Mouse (Mus musculus) CD4-positive, CD25-positive, alpha-beta regulatory T cell, adult 2 months (primary cell): ENCODE results near the gene Olfr71.

Experiments
- DNase-seq: peaks from one replicate; pipeline ENCODE4 v3.0.0-alpha.2; 2012; ENCODE audit warnings: low read depth, low spot score

The Olfr71 gene

GRCm38 (mm10) chr4:43713652-43714219 is 3.7 kb upstream of the Olfr71 start:
- no peak for DNase-seq

DNA sequence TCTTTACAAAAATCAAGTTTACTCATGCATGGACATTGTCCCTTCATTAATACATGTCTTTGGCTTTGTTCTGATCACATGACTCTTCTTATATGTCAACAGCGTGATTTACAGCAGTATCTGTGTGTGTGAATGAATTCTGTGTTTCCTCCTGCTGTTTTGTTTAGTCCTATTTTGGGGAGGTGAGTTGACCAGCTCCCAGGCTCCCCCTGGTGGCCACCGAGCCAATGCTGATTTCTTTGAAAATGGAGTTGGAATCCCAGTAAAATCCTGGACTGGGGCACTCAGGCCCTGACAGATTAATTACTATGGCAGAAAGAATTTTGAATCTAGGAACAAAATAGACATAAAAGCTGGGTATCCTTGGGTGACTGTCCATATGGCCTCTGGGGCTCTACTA is 1.8 kb upstream of the Olfr71 start:
- peak; percentile 83 for DNase-seq

- DNase-seq: no peak
Observed at GRCm38 (mm10) chr4:43705991-43706390, 4.1 kb downstream of the Olfr71 start.

DNA sequence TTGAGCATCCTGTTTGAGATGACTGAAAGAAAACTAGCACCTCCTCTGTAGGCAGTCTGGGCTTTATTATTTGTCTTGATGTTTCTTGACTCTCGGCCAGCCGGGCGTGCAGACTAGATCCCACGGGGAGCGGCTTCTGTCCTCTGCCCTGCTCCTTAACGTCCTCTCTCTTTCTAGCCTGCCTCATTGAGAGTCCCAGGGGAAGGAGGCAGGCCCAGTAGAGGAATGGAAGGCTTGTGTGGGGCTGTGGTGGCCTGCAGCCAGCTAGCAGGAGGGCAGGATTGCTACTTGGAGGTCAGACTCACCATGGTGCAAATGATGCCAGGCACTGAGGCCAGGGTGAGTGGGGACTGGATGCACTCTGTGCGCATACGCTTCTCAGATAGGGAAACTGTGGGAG is 6.2 kb downstream of the Olfr71 start:
- no peak for DNase-seq

DNA sequence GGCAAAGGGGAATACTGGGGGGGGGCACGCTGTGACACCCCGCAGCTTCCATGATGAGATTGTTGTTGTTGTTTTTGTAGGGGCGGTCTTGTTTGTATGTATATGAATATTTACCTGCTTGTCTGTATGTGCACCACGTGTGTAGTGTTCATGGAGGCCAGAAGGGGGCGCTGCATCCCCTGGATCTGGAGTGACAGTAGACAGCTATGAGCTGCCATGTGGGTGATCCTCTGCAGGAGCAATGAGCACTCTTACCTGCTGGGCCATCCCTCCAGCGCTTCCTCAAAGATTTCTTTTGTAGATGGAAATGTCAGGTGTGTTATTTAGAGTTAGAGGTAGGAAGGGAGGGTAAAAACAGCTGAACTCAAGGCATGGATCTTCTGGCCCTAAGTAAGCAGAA is 6.6 kb downstream of the Olfr71 start:
- DNase-seq: peak; percentile 21

DNA sequence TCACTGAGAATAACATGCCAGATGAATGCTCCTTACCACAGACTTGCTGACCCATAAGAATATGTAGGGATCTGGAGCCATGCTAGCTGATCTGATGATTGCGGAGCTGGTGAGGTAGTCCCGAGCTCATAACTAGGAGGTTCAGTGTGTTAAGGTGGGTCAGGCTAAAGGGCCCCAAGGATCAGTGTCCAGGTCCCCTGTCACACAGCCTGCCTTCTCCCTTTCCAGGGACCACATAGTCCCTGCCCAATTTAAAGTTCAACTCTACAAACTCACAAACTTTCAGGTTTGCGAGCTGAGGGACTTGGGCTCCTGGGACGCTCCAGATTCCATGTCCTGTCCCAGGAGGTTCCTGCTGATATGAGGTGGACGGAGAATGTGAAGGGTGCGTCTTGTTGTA is 9.3 kb downstream of the Olfr71 start, which contains the start of gene Olfr70:
TSS of gene Olfr70 (minus strand) at position 101 of the 400 bp plus-strand sequence.
- DNase-seq: no peak

DNA sequence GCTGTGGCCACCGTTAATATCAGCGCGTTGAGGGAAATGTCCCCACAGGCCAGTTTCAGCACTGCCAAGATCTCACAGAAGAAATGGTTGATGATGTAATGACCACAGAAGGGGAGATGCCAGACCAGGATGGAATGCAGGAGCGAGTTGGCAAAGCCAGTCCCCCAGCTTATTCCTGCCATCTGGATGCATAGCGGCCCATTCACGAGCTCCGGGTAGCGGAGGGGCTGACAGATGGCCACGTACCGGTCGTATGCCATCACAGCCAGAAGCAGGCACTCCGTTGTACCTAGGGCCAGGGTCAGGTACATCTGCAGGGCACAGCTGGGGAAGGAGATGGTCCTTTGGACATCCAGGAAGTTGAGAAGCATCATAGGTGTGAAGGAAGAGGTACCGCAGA is 13.5 kb downstream of the Olfr71 start:
- no peak for DNase-seq

DNA sequence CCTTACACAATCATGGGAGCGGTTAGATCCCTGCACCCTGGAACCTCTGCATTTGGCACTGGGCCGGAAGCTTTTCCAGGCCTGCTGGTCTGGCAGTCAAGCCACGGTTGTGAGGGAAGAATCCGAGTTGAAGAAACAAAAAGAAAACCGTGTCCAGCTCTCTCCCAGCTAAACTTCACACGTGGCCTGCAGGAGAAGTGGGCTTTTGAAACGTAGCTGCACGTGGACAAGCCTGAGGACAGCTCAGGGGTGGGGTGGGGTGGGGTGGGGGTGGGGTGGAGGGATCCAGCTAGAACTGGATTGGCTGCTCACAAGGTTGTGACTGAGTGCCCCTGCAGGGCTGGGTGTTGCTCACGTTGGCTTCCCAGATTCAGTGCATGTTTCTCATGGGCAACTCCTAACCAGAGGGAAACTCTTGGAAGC is 14.8 kb downstream of the Olfr71 start:
- no peak for DNase-seq

DNA sequence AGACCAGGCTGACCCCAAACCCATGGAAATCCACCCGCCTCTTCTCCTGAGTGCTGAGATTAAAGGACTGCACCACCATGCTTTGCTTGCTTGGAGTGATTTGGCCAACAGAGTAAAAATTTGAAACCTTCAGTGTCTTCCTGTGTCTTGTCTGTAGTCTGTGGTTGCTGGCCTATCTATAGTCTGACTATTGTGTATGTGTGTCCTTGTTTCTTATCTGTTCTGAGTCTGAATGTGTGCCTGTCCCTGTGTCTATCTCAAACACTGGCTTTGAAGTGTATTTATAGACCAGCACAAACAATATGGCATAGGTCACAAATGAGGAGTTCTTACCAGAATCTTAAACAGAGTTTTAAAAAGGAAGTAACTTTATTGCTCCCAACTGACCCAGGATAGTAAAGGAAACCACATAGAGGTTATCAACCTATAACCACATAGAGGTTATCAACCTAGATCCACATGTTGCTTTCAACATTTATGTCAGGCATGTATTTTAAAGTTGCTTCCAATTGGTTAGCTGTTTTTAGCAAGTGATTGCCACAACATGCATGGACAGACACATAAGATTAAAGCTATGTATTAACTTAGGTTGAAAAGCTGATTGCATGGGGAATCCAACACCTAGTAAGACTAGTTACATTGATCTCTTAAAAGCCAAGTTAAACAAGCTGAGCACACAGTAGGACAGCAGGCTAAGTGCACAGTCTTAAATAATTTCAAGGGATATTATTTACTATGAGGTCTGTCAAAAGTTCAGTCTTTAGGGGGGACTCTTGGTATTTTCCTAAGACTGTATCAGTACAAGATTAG is 15.4 kb downstream of the Olfr71 start:
- no peak for DNase-seq

GRCm38 (mm10) chr4:43693806-43694241 is 16.2 kb downstream of the Olfr71 start:
- no peak for DNase-seq

- no peak for DNase-seq
Observed at GRCm38 (mm10) chr4:43691026-43691425, 19.0 kb downstream of the Olfr71 start.

GRCm38 (mm10) chr4:43690021-43690420 is 20.0 kb downstream of the Olfr71 start:
- no peak for DNase-seq

GRCm38 (mm10) chr4:43679416-43680043 is 30.5 kb downstream of the Olfr71 start:
- no peak for DNase-seq

- DNase-seq: no peak
Observed at GRCm38 (mm10) chr4:43678541-43678940, 31.5 kb downstream of the Olfr71 start.

DNA sequence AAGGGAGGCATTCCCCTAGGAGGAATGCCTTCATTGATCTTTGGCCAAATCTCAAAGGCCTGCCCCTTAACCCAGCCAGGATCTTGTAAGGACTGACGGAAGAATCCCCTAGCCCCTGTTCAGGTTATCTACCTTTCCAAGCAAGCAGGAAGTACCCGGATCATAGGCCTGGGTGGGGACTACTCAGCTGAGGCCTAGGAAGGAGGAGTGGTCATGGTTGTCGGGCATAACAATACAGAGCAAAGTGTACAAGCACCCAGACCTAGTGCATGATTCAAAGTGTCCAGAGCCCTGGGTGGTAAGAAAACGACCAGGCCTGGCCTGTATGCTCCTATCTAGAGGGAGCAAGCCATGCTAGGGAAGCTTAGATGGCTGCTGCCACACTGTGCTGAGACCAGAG is 34.4 kb downstream of the Olfr71 start:
- DNase-seq: no peak

DNA sequence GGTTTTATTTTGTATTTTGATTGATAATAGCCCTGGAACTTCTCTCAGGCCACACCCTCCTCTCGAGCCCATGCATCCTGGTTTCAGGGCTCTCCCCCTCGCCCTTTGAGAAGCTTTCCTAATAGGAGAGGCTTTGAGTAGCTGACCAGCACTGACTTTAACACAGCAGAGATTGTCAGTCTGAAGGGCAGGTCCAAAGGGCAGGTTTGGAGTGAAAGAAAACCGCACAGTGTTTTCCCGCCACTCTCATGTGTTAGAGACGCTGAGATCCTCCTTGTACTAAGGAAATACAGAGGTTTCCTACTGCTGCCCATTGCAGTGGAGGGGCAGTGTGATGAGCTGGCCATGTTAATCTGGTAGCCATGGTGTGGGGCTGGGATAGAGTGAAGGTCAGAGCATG is 35.1 kb downstream of the Olfr71 start:
- no peak for DNase-seq

DNA sequence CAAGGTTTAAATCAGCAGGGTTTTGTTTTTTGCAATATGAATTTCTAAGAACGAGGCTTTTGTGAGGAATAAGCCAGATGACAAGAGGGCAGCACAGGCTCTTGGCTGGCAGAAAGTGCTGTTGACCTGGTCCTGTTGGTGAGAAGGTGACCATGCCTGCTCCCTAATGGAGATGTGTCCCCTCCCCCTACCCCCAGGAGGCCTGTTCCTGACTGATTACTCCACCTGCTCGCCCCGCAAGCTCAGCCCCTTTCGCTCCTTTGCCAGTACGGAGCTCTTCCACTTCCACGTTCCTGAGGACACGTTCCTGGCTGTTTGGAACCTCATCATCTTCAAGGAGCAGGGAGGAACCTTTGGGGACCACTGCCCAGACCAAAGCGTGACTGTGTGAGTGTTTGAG is 36.4 kb downstream of the Olfr71 start:
- no peak for DNase-seq

DNA sequence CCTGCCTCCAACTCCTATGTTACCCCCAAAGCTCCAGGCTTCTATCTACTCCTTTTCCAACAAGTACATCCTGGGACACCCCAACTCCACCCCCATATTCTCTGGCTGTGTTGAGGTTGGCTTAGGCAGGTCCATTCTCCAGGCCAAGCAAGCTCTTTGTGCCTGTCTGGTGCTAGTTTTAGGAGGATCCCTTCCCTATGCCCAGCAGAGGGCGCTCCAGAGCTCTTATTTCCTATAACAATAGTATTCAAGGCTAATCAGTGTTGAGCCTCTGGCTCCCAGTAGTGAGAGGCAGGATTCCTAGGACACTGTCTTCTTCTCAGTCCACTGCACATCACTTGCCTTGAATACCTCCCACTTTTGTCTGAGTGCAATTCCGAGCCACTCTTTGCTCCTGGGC is 38.0 kb downstream of the Olfr71 start:
- DNase-seq: peak; percentile 89

- no peak for DNase-seq
Observed at GRCm38 (mm10) chr4:43669428-43669794, 40.6 kb downstream of the Olfr71 start.

DNA sequence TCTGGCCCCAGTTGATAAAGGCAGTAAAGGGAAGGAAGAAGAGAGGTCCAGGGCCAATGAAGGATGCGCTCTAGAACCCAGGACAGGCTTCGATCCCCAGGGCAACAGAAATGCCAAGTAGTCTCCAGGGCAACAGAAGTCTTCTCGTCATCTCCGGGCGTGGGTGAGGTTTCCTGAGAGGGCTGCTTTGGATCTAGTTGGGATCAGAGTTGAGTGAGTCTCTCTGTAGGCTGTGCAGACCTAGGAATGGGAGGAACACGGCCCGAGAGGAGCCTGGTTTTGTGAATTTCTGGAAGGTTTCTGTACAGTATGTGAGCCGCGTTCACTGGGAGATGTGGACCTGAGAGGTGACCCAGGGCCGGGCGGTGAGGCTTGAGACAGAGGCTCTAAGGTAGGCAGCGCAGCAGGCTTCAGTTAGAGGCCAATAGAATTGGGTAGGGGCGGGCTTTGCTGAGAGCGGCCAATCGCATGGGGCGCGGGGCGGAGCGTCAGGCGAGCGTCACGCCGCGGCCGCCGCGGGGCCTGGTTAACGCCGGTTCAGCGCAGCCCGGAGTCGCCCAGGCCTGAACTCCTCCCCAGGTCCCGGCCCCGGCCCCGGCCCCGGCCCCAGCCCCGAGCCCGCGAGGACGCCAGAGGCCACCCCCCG is 41.1 kb downstream of the Olfr71 start, which contains the start of the genes Tmem8b and Fam221b:
TSS of gene Tmem8b (plus strand) at position 190 of the 646 bp plus-strand sequence.
TSS of gene Fam221b (minus strand) at position 364 of the 646 bp plus-strand sequence.
- peak; percentile 93 for DNase-seq

- DNase-seq: peak; percentile 43
Observed at GRCm38 (mm10) chr4:43666412-43666811, 43.6 kb downstream of the Olfr71 start.

DNA sequence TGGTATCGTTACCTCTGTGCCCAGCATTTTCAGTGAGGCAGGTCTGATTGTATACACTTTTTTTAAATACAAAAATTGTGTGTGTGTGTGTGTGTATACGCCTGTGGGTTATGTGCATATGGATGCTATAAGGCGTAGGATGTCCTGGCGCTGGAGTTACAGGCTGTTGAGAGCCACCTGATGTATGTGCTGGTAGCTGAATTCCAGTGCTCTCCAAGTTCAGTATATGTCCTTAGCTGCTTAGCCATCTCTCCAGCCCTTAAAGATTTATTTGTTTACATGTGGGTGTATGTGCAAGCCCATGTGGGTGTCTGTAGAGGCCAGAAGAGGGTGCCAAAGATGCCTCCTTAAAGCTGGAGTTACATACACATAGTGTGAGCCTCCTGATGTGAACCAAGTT is 52.9 kb downstream of the Olfr71 start:
- peak; percentile 23 for DNase-seq
